Mouse (Mus musculus): ENCODE data around the gene Lpcat2. TPM values are rescaled to one million over a fixed set of nuclear protein-coding genes. Genes with fewer than 3 reads are reported as not detected.

Gene Lpcat2
- polyA plus RNA-seq, 1 experiment from 2014 or later = 7.6 TPM

DNA sequence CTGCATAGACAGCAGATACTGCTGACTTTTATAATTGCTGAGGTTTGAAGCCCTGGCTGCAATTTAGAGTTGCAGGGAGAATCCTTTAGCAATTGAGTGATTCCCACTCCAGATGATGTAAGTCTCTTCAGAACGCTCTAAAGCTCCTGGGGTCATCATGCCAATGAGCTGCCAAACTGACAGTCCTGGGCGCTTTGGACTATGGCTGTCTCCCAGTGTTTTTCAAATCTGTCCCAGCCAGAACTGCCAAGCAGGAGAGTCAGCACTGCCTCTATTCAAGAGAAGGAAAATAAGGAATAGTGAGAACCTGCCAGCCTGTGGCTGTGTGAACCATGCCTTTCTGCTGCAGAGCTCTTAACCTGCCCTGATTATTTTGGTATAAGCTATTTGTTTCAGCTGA, 47.8 kb downstream of the Lpcat2 start:
- Histone ChIP-seq H3K27ac (ENCODE audit: low read length) (no peak overlapping the region), H3K27me3 (replicated peaks; ENCODE audit: insufficient read depth, low read length) (no peaks in the 10 kb centered on the region), H3K4me2 (replicated peaks; ENCODE audit: low read depth, low read length) (no peak overlapping the region), H3K9me3 (ENCODE audit: low read length) (no peaks in the 10 kb centered on the region), H3K4me3 (ENCODE audit: low read depth, low read length) (no peak overlapping the region), H3K4me1 (ENCODE audit: insufficient read depth, low read depth, low read length) (no peaks in the 10 kb centered on the region), H3K9ac (replicated peaks; ENCODE audit: low read depth) (no peak overlapping the region), H3K36me3 (ENCODE audit: insufficient read depth, low read length) (no peaks in the 10 kb centered on the region)
- DNase-seq (ENCODE audit: low spot score) (no peak), ATAC-seq (no peak)
- TF ChIP-seq CTCF (IDR thresholded peaks at IDR 0.05) = no peak
- TF ChIP-seq EP300 (IDR thresholded peaks at IDR 0.05) = no peak
- 67% methylated on average over 2 of the region's 2 CpGs for WGBS

DNA sequence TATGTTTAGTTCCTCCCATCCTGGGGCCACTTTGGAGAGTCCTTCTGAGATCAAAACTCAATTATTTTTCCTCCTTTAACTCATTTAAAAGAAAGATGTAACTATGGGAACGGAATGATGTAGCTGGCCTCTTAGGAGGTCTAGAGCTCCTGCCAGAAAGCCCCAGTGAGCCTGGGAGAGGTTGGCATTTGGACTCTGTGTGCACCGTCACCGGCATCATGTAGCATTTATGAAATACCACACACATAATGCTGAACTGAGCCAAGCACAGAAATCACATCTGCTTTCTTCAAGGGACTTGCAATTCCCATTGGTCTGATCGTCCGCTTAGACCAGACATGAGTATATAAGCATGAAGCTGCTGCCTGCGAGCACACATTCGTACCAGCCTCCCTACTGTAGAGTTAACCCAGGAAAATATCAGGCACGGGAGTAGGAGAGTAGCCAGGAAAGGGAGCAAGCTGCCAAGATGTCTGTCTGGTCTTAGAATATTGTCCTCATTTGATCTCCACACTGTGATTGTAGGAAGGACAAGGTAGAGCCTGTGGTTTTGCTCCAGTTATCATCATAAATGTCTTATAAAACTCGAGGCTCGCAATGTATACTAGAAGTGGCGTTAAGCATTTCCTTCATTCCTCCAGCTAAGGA, 48.5 kb downstream of the Lpcat2 start:
- 80% methylated on average over 11 of the region's 11 CpGs for WGBS
- H3K9me3 ChIP-seq (ENCODE audit: low read length) = no peaks in the 10 kb centered on the region
- no peak for ATAC-seq
- no peak overlapping the region for H3K27ac ChIP-seq (ENCODE audit: low read length)
- no peaks in the 10 kb centered on the region for H3K27me3 ChIP-seq (replicated peaks; ENCODE audit: insufficient read depth, low read length)
- H3K36me3 ChIP-seq (ENCODE audit: insufficient read depth, low read length) = no peaks in the 10 kb centered on the region
- H3K4me2 ChIP-seq (replicated peaks; ENCODE audit: low read depth, low read length) = no peak overlapping the region
- H3K4me1 ChIP-seq (ENCODE audit: insufficient read depth, low read depth, low read length) = no peaks in the 10 kb centered on the region
- DNase-seq (ENCODE audit: low spot score) = no peak
- TF ChIP-seq EP300 (IDR thresholded peaks at IDR 0.05) (no peak), CTCF (IDR thresholded peaks at IDR 0.05) (no peak)
- H3K9ac ChIP-seq (replicated peaks; ENCODE audit: low read depth) = no peak overlapping the region
- no peak overlapping the region for H3K4me3 ChIP-seq (ENCODE audit: low read depth, low read length)

DNA sequence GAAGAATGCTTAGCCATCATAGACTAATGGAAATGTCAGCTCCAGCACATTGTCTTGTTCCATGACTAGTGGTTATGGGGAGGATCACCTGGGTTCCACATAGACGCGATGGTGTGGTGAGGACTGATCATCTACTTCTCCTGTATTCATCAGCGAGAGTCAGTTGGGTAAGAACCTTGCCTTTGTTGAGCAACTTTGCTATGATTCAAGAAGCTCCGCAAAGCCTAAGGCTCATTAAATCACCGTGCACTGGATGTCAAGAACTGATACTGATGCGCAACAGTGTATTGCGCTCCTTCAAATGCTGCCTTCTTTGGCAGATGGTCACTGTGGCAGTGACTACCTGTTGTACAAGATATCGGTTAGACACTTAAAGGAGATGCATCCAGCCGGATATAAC, 51.4 kb downstream of the Lpcat2 start:
- Histone ChIP-seq H3K9ac (replicated peaks; ENCODE audit: low read depth) (no peak overlapping the region), H3K4me1 (ENCODE audit: insufficient read depth, low read depth, low read length) (no peaks in the 10 kb centered on the region), H3K27me3 (replicated peaks; ENCODE audit: insufficient read depth, low read length) (no peaks in the 10 kb centered on the region), H3K4me3 (ENCODE audit: low read depth, low read length) (no peak overlapping the region), H3K9me3 (ENCODE audit: low read length) (no peaks in the 10 kb centered on the region), H3K27ac (ENCODE audit: low read length) (no peak overlapping the region), H3K36me3 (ENCODE audit: insufficient read depth, low read length) (no peaks in the 10 kb centered on the region), H3K4me2 (replicated peaks; ENCODE audit: low read depth, low read length) (no peak overlapping the region)
- TF ChIP-seq CTCF (IDR thresholded peaks at IDR 0.05) (no peak), EP300 (IDR thresholded peaks at IDR 0.05) (no peak)
- WGBS = 96% methylated on average over 9 of the region's 9 CpGs
- no peak for ATAC-seq
- no peak for DNase-seq (ENCODE audit: low spot score)

- H3K4me3 ChIP-seq (ENCODE audit: low read depth, low read length) = no peak overlapping the region
- DNase-seq (ENCODE audit: low spot score) (no peak), ATAC-seq (no peak)
- H3K4me2 ChIP-seq (replicated peaks; ENCODE audit: low read depth, low read length) = no peak overlapping the region
- H3K4me1 ChIP-seq (ENCODE audit: insufficient read depth, low read depth, low read length) = no peaks in the 10 kb centered on the region
- WGBS = 87% methylated on average over 2 of the region's 2 CpGs
- no peak overlapping the region for H3K9ac ChIP-seq (replicated peaks; ENCODE audit: low read depth)
- TF ChIP-seq EP300 (IDR thresholded peaks at IDR 0.05) (no peak), CTCF (IDR thresholded peaks at IDR 0.05) (no peak)
- no peaks in the 10 kb centered on the region for H3K9me3 ChIP-seq (ENCODE audit: low read length)
- H3K27me3 ChIP-seq (replicated peaks; ENCODE audit: insufficient read depth, low read length) = no peaks in the 10 kb centered on the region
- H3K27ac ChIP-seq (ENCODE audit: low read length) = no peak overlapping the region
- H3K36me3 ChIP-seq (ENCODE audit: insufficient read depth, low read length) = no peaks in the 10 kb centered on the region
These were observed 53.3 kb downstream of the Lpcat2 start for GRCm38 (mm10) chr8:92908448-92908847.

- TF ChIP-seq EP300 (IDR thresholded peaks at IDR 0.05) = no peak
- no peak for TF ChIP-seq CTCF (IDR thresholded peaks at IDR 0.05)
- H3K4me1 ChIP-seq (ENCODE audit: insufficient read depth, low read depth, low read length) = no peaks in the 10 kb centered on the region
- no peak overlapping the region for H3K4me3 ChIP-seq (ENCODE audit: low read depth, low read length)
- no peak overlapping the region for H3K4me2 ChIP-seq (replicated peaks; ENCODE audit: low read depth, low read length)
- WGBS = 83% methylated on average over 3 of the region's 3 CpGs
- H3K27ac ChIP-seq (ENCODE audit: low read length) = no peak overlapping the region
- no peak overlapping the region for H3K9ac ChIP-seq (replicated peaks; ENCODE audit: low read depth)
- H3K27me3 ChIP-seq (replicated peaks; ENCODE audit: insufficient read depth, low read length) = no peaks in the 10 kb centered on the region
- DNase-seq (ENCODE audit: low spot score) = no peak
- H3K36me3 ChIP-seq (ENCODE audit: insufficient read depth, low read length) = no peaks in the 10 kb centered on the region
- H3K9me3 ChIP-seq (ENCODE audit: low read length) = no peaks in the 10 kb centered on the region
- ATAC-seq = no peak
These were observed 56.3 kb downstream of the Lpcat2 start for GRCm38 (mm10) chr8:92911477-92911876.

DNA sequence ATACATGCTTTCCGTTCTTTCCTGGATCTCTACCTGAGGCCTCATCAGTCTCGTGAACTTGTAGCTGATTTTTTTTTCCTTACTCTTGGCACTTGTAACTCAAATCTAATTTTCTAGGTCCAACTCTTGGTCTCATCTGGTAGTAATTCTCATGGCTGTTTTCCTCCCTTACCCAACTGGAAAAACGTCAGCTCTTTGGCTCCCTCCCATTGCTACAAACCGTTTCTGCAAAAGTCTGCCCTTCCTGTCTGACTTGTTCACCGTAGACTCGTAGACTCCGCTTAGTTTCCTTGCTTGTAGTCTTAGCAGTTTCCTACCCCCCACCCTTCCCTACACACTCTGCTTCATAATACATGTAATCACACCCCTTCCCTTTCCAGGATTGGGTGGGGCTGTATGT, 58.3 kb downstream of the Lpcat2 start:
- Histone ChIP-seq H3K9me3 (ENCODE audit: low read length) (no peaks in the 10 kb centered on the region), H3K36me3 (ENCODE audit: insufficient read depth, low read length) (no peaks in the 10 kb centered on the region), H3K9ac (replicated peaks; ENCODE audit: low read depth) (no peak overlapping the region), H3K4me2 (replicated peaks; ENCODE audit: low read depth, low read length) (no peak overlapping the region), H3K27ac (ENCODE audit: low read length) (no peak overlapping the region), H3K27me3 (replicated peaks; ENCODE audit: insufficient read depth, low read length) (no peaks in the 10 kb centered on the region), H3K4me1 (ENCODE audit: insufficient read depth, low read depth, low read length) (no peaks in the 10 kb centered on the region), H3K4me3 (ENCODE audit: low read depth, low read length) (no peak overlapping the region)
- no peak for ATAC-seq
- no peak for DNase-seq (ENCODE audit: low spot score)
- TF ChIP-seq CTCF (IDR thresholded peaks at IDR 0.05) (no peak), EP300 (IDR thresholded peaks at IDR 0.05) (no peak)
- 77% methylated on average over 7 of the region's 7 CpGs for WGBS

DNA sequence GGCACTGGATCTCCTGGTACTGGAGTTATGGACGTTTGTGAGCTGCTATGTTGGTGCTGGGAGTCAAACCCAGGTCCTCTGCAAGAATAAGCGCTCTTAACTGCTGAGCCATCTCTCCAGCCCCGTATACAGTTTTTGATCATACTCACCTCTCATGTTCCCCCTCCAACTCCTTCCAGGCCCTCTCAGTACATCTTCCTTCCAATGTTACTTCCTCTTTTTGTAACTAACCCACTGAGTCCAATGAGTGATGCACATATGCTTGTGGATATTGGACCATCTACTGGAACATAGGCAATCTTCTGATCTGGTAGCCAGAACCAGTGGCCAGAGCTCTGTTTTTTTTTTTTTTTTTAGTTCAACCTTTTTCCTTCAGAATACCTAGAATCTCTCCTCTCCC, 60.9 kb downstream of the Lpcat2 start:
- Histone ChIP-seq H3K27ac (ENCODE audit: low read length) (no peak overlapping the region), H3K4me2 (replicated peaks; ENCODE audit: low read depth, low read length) (no peak overlapping the region), H3K9me3 (ENCODE audit: low read length) (no peaks in the 10 kb centered on the region), H3K4me3 (ENCODE audit: low read depth, low read length) (no peak overlapping the region), H3K36me3 (ENCODE audit: insufficient read depth, low read length) (no peaks in the 10 kb centered on the region), H3K4me1 (ENCODE audit: insufficient read depth, low read depth, low read length) (no peaks in the 10 kb centered on the region), H3K27me3 (replicated peaks; ENCODE audit: insufficient read depth, low read length) (no peaks in the 10 kb centered on the region), H3K9ac (replicated peaks; ENCODE audit: low read depth) (no peak overlapping the region)
- ATAC-seq (no peak), DNase-seq (ENCODE audit: low spot score) (no peak)
- TF ChIP-seq CTCF (IDR thresholded peaks at IDR 0.05) (no peak), EP300 (IDR thresholded peaks at IDR 0.05) (no peak)
- 77% methylated on average over 3 of the region's 3 CpGs for WGBS
